Mouse (Mus musculus): ENCODE measurements around the gene Tenm2.

The Tenm2 gene

DNA sequence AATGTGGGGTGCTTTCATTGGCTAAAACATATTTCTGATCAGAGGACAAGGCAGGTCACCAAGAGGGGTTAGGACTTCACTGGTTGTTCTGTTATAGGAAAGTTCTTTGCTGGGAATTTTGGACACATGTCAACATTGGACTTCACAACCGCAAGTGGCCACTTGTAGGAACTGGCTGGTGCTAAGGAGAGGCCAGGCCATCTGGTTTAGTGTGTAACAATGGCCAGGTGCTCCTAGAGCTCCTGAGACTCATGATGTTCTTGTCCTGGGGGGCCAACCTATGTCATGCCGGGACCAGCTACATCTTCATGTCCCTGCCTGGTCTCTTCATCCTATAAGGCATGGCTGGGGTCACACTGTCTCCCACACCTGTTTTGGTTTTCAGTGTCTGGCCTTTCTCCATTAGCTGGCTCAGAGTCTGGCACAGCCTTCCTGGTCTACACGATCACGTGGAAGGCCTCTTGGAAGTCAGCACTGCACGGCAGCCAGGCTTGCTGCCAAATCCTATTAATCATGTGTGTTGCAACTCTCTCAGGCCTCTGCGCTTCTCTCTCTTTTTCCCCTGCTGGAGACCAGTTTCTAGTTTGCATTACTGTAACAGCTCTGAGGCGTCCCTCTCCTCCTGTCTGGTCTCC, 1199.6 kb downstream of the Tenm2 start:
- peak; percentile 87 to 91 for DNase-seq

GRCm38 (mm10) chr11:36031751-36032150, 1204.0 kb downstream of the Tenm2 start:
- no peak for DNase-seq

DNA sequence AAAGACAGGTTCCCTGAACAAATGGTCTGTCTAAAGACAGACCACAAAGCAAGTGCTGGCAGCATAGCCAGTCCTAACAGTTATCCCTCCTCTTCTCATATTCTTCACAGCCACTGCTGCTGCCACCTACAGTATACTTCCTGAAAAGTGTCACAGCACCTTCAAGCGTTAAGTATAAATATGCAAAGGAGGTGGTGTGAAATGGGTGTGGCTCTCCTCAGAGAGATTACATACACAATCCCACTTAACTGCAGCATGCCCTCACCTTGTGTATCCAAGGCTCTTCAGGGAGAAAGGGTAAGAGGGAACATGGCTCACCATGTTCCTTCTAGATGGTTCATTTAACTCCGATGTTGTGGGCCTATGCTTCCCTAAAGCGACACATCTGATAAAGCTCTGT, 1215.8 kb downstream of the Tenm2 start:
- DNase-seq: peak in 1 of 2 experiments; percentile 14

- DNase-seq: no peak
These were observed 1222.6 kb downstream of the Tenm2 start for GRCm38 (mm10) chr11:36013179-36013578.

GRCm38 (mm10) chr11:36009281-36010208, 1226.2 kb downstream of the Tenm2 start:
- no peak for DNase-seq

GRCm38 (mm10) chr11:36002900-36003299, 1232.9 kb downstream of the Tenm2 start:
- no peak for DNase-seq

DNA sequence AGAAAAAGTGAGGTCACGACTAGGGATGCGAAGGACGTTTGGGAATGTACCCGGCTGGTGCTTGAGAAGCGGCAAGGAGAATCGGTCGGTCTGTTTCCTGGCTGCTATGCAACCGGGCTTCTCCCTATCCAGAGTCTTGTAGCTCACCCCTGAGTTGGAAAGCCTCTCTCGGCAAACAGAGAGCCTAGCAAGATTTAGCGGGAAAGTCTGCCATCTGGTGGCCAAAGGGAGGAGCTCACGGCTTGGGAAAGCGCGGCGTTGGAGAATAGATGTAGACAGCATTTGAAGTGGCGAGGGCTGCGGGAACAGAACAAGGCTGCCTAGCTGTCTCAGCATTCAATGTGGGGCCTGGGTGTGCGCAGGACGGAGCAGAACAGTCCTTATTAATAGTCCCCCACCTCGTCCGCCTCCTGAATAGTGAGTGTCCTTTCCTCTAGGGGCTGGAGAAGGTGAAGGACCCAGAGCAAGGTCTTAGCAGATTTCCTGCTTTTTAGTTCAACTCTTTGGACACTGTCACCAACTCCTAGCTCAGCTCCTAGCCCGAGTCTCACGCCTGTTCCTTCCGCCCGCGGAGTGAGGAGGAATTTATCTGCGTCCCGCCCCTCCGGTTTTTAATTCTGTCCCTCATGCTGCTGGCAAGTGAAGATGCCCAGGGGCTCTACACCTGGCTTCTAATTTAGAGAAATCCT, 1234.3 kb downstream of the Tenm2 start:
- peak; percentile 88 to 90 for DNase-seq

- DNase-seq: no peak
These were observed 1235.0 kb downstream of the Tenm2 start for GRCm38 (mm10) chr11:36000585-36001281.

GRCm38 (mm10) chr11:36000038-36000437, 1235.7 kb downstream of the Tenm2 start:
- DNase-seq: no peak

- DNase-seq: no peak
These were observed 1237.7 kb downstream of the Tenm2 start for GRCm38 (mm10) chr11:35998048-35998447.

DNA sequence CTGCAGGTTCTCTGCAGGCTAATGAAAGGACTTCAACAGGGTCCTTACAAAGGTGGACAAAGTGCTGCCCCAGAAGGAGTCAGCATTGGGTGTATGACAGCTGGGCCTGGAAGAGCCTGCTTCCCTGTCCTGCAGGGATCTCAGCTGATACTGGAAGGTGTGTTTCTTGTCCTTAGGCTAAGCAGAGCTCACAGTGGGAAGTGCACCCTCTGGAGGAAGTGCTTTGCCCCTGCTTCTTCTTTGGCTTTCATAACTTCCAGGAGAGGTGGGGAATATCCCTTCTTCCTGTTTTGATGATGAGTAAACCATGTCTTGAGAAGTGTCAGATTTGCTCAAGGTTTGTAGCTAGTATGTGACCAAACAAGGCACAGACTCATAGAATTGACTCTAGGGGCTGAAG, 1240.5 kb downstream of the Tenm2 start:
- no peak for DNase-seq

- DNase-seq: no peak
These were observed 1243.9 kb downstream of the Tenm2 start for GRCm38 (mm10) chr11:35991846-35992245.

DNA sequence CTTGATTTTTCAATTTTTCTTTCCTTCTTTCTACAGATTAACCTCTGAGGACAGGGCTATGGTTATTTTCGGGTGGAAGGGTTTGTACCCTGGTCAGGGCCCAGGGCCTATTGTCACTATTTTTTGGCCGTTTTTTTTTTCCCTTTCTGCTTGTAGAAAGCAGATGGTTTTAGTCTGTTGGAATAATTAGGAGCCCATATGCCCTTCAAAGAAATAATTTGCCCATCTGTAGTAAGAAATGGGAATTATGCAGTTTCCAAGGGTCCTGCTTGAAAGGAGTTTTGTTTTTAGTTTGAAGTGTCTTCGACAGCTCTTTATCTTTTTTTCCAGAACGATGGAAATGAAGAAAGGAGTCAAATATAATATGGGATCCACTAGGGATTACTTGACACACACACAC, 1245.8 kb downstream of the Tenm2 start:
- no peak for DNase-seq

DNA sequence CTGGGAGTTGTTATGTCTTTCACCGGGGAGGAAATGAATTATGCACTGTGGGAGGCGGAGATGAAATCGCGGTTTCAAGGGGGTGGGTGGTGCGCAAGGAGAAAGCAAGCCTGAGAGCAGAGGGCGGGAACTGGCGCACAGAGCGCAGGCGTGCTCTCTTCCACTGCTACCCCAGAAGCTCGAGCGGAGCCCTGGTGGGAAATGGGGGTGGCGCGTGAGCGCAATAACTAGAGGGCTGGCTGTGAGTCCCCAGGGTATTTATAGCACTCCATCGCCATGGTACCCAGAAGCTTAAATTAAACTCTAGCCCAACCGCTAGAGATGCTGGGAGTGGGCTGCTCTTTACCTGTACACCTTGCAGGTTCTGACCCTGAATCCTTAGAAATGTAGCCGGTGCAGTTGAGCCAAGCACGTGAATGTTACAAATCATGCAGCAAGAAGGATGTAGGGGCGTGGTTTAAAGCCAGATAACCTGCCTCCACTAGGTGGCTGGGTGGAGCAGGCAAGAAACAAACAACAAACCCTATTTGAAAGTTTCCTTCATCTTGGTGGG, 1249.8 kb downstream of the Tenm2 start:
- DNase-seq: peak; percentile 73 to 74

DNA sequence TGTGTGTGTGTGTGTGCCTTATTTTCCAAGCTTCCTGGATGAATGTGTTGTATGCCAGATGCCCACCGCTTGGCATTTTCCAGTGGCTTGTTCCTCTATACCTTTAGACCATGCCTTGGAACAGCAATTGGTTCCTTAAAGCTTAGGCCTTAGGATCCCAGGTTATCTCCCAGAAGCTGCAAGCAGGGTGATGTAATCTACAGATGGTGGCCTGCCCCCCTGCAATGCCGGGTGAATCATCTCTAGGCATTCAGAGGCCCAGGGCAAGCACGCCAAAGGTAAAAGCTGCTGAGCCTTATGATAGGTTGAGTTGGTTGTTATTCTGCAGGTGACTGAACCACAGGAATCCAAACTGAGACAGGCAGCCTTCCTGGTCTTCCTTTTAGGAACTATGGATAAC, 1253.0 kb downstream of the Tenm2 start:
- no peak for DNase-seq

DNA sequence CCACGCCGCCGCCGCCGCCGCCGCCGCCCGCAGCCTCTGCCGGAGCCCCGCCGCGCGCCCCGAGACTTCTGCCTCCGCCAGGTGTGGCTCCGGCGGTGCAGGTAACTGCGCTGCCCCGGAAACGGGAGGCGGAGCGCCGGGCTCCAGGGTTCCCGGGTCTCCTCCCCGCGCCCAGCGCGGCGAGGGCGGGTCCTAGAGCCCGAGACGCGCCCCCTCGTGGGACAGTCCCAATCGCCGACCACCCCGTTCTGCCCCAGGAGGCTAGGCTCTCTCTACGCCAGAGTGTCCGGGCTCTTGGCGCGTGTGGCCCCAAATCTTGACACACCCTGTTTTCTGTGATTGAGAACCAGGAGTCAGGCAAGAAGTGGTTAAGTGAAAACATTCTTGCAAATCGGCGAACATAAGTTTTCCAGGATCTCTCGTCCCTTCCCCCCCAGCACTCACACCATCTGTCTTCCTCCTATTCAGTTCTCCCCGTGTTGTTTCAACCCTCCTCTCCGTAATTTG, 1255.3 kb downstream of the Tenm2 start, which contains the start of gene Wwc1:
Gene Wwc1, minus strand, starts transcription at position 117 of the 507 bp plus-strand sequence.
- DNase-seq: peak; percentile 82 to 88

DNA sequence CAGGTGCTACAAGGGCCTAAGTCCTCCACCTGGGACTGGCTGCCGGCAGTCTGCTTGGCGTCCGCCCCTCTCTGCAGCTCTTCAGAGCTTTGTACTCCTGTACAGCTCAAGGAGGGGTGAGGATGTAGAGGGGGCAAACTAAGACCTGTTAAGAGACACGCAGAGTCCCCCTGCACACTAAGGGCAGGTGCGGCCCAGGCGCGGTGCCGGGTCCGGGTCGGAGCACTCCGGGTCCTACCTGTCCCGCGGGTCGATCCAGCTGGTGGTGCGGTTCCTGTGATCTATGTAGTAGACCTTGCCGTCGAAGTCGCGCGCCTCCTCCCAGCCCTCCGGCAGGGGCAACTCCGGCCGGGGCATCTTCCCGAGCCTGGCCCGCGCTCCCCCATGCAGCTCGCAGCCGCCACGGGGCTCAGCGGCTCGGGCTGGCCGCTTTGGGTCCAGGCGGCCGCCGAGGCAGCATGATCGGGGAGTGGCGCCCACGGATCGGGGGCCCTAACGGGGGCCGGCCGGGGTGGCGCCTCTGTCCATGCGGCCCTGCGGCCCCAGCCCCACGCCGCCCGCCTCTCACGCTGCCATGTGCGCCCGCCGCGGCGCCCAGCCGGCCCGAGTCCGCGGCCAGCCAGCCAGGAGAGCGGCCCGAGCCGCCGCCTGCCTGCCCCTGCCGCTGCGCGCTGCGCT, 1255.9 kb downstream of the Tenm2 start:
- peak in 1 of 2 experiments; percentile 17 for DNase-seq

GRCm38 (mm10) chr11:35979266-35979732, 1256.5 kb downstream of the Tenm2 start:
- DNase-seq: peak in 1 of 2 experiments; percentile 13

DNA sequence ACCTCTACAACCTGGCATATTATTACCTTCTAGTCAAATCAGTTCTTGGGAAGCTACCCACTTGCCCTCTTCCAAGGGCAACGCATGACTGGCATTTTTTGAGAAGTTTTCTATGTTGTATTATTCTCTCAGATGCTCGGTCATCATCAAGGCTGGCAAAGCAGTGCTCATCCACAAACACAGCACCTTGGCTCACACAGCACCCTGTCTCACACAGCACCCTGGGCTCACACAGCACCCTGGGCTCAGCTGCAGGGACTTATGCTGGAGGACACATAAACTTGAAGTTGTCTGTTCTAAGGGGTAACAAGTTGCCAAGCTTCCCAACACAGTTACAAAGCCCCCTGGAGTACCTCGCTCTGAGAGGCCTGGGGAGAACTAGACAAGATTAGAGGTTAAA, 1258.0 kb downstream of the Tenm2 start:
- no peak for DNase-seq

DNA sequence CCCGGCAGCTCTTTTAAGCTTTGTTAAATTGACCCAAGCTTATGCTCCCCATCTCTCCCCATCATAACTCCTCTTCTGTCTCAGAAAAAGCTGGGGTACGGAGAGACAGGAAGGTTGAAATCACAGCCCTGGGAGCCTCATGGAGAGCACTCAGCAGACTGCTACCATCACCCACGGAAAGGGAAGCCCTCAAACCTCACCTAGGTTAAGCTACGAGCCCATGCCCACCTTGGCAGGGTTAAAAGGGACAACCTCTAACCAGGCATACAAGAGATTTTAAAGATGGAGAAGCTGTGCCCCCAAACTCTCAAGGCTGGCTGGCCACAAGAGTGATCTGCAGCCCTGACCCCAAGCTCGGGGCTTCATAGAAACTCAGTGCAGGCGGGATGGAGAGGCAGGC, 1258.7 kb downstream of the Tenm2 start:
- DNase-seq: no peak

DNA sequence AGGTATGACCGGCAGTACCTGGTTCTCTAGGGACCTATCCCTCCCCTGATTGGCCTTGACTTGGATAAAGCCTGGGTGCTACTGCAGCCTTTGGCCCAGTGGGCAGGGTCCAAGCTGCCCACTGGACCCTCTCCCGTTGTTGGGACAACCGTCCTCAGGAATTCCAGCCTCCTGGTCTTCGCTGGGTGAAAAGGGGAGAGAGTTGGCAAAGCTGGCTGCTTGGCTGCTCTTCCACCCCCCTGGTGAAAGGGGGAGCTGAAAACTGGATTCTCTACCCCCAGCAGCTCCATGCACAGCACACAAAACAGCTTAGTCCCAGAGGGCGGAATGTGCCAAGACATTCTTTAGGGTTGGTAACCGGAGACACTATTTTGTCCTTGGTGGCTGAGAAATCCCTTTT, 1259.3 kb downstream of the Tenm2 start:
- DNase-seq: no peak
